Comparison of ENCODE assay signal across 9 mouse cellular contexts in the genomic region with DNA sequence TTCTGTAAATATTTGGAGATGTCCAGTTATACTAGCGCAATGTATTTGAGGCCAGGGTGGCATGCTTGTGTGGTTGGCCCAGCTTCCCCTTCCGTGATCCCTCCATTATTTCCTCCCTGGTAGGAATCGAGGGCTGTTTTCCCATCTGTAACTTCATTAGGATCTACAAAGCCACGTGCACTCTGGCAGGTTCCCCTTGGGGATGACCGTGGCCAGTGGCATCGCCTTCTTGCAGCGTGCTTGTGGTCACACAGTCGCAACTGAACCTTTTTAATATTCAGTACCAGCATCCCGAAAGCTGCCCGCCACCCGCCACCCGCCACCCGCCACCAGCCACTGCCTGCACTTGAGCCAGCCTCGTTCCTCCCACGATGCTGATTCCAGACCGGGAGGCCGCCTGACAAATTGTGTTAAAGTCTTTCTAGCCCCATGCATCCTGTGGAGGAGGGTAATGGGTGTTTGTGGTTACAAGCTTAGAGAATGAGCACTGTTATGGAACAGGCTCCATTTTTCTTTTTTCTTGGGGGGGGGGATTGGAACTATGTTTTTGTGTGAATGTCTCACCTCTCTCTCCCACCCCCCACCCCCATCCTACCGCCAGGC. TPM values are rescaled to one million over a fixed set of nuclear protein-coding genes. Genes with fewer than 3 reads are reported as not detected.
DNase-seq lines count a peak whose midpoint lies in the region; ATAC-seq lines count a peak whose summit lies in the region.
"Had no signal": no experiment of that assay in that cellular context is flagged by ENCODE, and none has a peak within 500 bp of the region (broad histone marks: within the 10 kb centered on the region; RNA-seq: fewer than 3 reads in every experiment).

No protein-coding gene starts in this region.

- H3K9ac ChIP-seq in midbrain, embryonic 14.5 days (replicated peaks; ENCODE audit: low read length) = no peak overlapping the region
- H3K9ac ChIP-seq in midbrain, embryonic 13.5 days (replicated peaks) = no peak overlapping the region

- WGBS in midbrain, embryonic 14.5 days = 42% methylated on average over 18 of the region's 18 CpGs
- 53% methylated on average over 18 of the region's 18 CpGs for WGBS in midbrain, embryonic 13.5 days
- 67% methylated on average over 18 of the region's 18 CpGs for whole genome bisulfite sequencing in embryonic facial prominence, embryonic 10.5 days

- H3K27me3 ChIP-seq in midbrain, embryonic 14.5 days (ENCODE audit: control insufficient read depth, insufficient read depth, low read length) = no peaks in the 10 kb centered on the region
- H3K27me3 ChIP-seq in midbrain, embryonic 13.5 days = no peaks in the 10 kb centered on the region
- no peaks in the 10 kb centered on the region for H3K27me3 ChIP-seq in embryonic facial prominence, embryonic 10.5 days (replicated peaks; ENCODE audit: low read depth, poor library complexity, severe bottlenecking)

- H3K4me1 ChIP-seq in midbrain, embryonic 14.5 days (ENCODE audit: control insufficient read depth, insufficient read depth, low read length) = peaks cover 5% of the 10 kb centered on the region; the same call in 1 of the 2 replicates
- H3K4me1 ChIP-seq in midbrain, embryonic 13.5 days (replicated peaks) = peaks cover 9% of the 10 kb centered on the region
- peaks cover 73% of the 10 kb centered on the region for H3K4me1 ChIP-seq in embryonic facial prominence, embryonic 10.5 days

- H3K4me3 ChIP-seq in midbrain, embryonic 14.5 days (replicated peaks; ENCODE audit: low read depth, low read length) = no peak overlapping the region
- no peak overlapping the region for H3K4me3 ChIP-seq in midbrain, embryonic 13.5 days (replicated peaks)
- no peak overlapping the region for H3K4me3 ChIP-seq in embryonic facial prominence, embryonic 10.5 days

- no peak for ATAC-seq in midbrain, embryonic 14.5 days (ENCODE audit: low FRiP score, low TSS enrichment)
- no peak for ATAC-seq in midbrain, embryonic 13.5 days
- ATAC-seq in megakaryocyte, adult 5-6 weeks (ENCODE audit: poor library complexity, severe bottlenecking) = peak; percentile 39

- no peak overlapping the region for H3K27ac ChIP-seq in midbrain, embryonic 14.5 days (replicated peaks; ENCODE audit: low read depth, low read length)
- H3K27ac ChIP-seq in midbrain, embryonic 13.5 days = no peak overlapping the region
- peak overlapping the region; percentile 85 for H3K27ac ChIP-seq in embryonic facial prominence, embryonic 10.5 days (replicated peaks)

- no peak overlapping the region for H3K4me2 ChIP-seq in midbrain, embryonic 14.5 days (ENCODE audit: low read length)
- no peak overlapping the region for H3K4me2 ChIP-seq in midbrain, embryonic 13.5 days (replicated peaks)

- no peaks in the 10 kb centered on the region for H3K36me3 ChIP-seq in midbrain, embryonic 14.5 days (ENCODE audit: control insufficient read depth, insufficient read depth, low read length)
- no peaks in the 10 kb centered on the region for H3K36me3 ChIP-seq in midbrain, embryonic 13.5 days
- H3K36me3 ChIP-seq in embryonic facial prominence, embryonic 10.5 days (replicated peaks) = no peaks in the 10 kb centered on the region

- DNase-seq in heart, adult 11 months = peak; percentile 92
- no peak for DNase-seq in heart, postnatal 4 days
- DNase-seq in midbrain, embryonic 14.5 days = peak; percentile 27
- peak; percentile 44 for DNase-seq in embryonic facial prominence, embryonic 10.5 days (ENCODE audit: low spot score)
- no peak for DNase-seq in cerebellum, postnatal 14 days
- no peak for DNase-seq in MN1 (ENCODE audit: low spot score)

- no peaks in the 10 kb centered on the region for H3K9me3 ChIP-seq in midbrain, embryonic 14.5 days (ENCODE audit: control insufficient read depth, low read length)
- H3K9me3 ChIP-seq in midbrain, embryonic 13.5 days = no peaks in the 10 kb centered on the region
- no peaks in the 10 kb centered on the region for H3K9me3 ChIP-seq in embryonic facial prominence, embryonic 10.5 days

RNA-seq across cellular contexts. Expression of a gene that starts 12.3 kb away (rescaled TPM):
- total RNA-seq in heart, postnatal 4 days (2021) = under 1 TPM; 0.56 to 0.67 TPM
- 0.45 TPM in 1 of 2 replicates, not detected in the other for polyA plus RNA-seq in midbrain, embryonic 14.5 days (2014; fragmentation: Nextera tagmentation; extraction: Ambion mirVana)
- polyA plus RNA-seq in midbrain, embryonic 13.5 days (2015; fragmentation: Nextera tagmentation; extraction: Ambion mirVana) = not detected in 2 replicates
- 0.50 and 0.78 TPM in 2 replicates for polyA plus RNA-seq in embryonic facial prominence, embryonic 10.5 days (2016; fragmentation: Nextera tagmentation; extraction: Ambion mirVana)
- total RNA-seq in megakaryocyte, adult 5-6 weeks (2015) = 0.39 and 0.45 TPM in 2 replicates
- 0.18 TPM in 1 of 2 replicates, not detected in the other for total RNA-seq in megakaryocyte, adult 5-6 weeks (2017)
- total RNA-seq: left cerebral cortex, postnatal 10 days had no signal

RNA-seq across cellular contexts. Expression of a gene that starts 53.5 kb away (rescaled TPM):
- under 1 TPM in 1 of 2 experiments, not detected in 1; 0.14 TPM for total RNA-seq in heart, postnatal 4 days (2021)
- polyA plus RNA-seq in midbrain, embryonic 14.5 days (2014; fragmentation: Nextera tagmentation; extraction: Ambion mirVana) = 0.22 TPM in 1 of 2 replicates, not detected in the other
- polyA plus RNA-seq in midbrain, embryonic 13.5 days (2015; fragmentation: Nextera tagmentation; extraction: Ambion mirVana) = 0.10 and 0.16 TPM in 2 replicates
- polyA plus RNA-seq in embryonic facial prominence, embryonic 10.5 days (2016; fragmentation: Nextera tagmentation; extraction: Ambion mirVana) = 0.96 and 1.0 TPM in 2 replicates
- total RNA-seq in megakaryocyte, adult 5-6 weeks (2015) = 7.4 and 8.6 TPM in 2 replicates
- 4.1 and 4.6 TPM in 2 replicates for total RNA-seq in megakaryocyte, adult 5-6 weeks (2017)

Comparison
In these comparisons a context has a peak if more than half of its experiments do, and no peak if none do; other contexts are left out.
1. DNase-seq: peak in heart, adult 11 months (single experiment), midbrain, embryonic 14.5 days (single experiment) and embryonic facial prominence, embryonic 10.5 days (single experiment); none in heart, postnatal 4 days (single experiment), cerebellum, postnatal 14 days (0 of 2) and MN1 (single experiment).